Mouse (Mus musculus) stomach, embryonic 15.5 days (tissue): ENCODE data around the gene Rnf157. TPM values are rescaled to one million over a fixed set of nuclear protein-coding genes. Genes with fewer than 3 reads are reported as not detected.
"Not testable (repeated sequence)": the region's sequence is repeated elsewhere in the genome, so short reads cannot be mapped to it uniquely, and the experiment has no call there.

Source experiments
- ATAC-seq: fragments of 200-750 bp; cut with Nextera tagmentation; 2 replicates; pipeline ENCODE4 v1.8.0; 2017; ENCODE audit warnings: low read depth, moderate number of reproducible peaks, moderate TSS enrichment; ENCODE audit not compliant: insufficient read depth, low FRiP score
- H3K27ac ChIP-seq: fragments of 300-500 bp; sonication (generic); 2 replicates; pipeline ENCODE4 v1.5.1; 2015; ENCODE audit warnings: mild to moderate bottlenecking, inconsistent platforms
- H3K27me3 ChIP-seq: fragments of 300-500 bp; sonication (generic); replicated peaks from 2 replicates; pipeline ENCODE4 v1.6.1; 2015; ENCODE audit warnings: inconsistent platforms
- H3K36me3 ChIP-seq: fragments of 300-500 bp; sonication (generic); 2 replicates; pipeline ENCODE4 v1.6.1; 2015; ENCODE audit warnings: inconsistent platforms
- H3K4me1 ChIP-seq: fragments of 300-500 bp; sonication (generic); 2 replicates; pipeline ENCODE4 v1.6.1; 2015; ENCODE audit warnings: inconsistent platforms
- H3K4me2 ChIP-seq: fragments of 300-500 bp; sonication (generic); 2 replicates; pipeline ENCODE4 v1.6.1; 2015; ENCODE audit warnings: mild to moderate bottlenecking, inconsistent platforms
- H3K4me3 ChIP-seq: fragments of 300-500 bp; sonication (generic); replicated peaks from 2 replicates; pipeline ENCODE4 v1.5.1; 2015; ENCODE audit warnings: inconsistent platforms
- H3K9ac ChIP-seq: fragments of 300-500 bp; sonication (generic); 2 replicates; pipeline ENCODE4 v1.6.1; 2015; ENCODE audit warnings: inconsistent platforms
- H3K9me3 ChIP-seq: fragments of 300-500 bp; sonication (generic); 2 replicates; pipeline ENCODE4 v1.6.1; 2016; ENCODE audit warnings: inconsistent platforms
- WGBS: fragments of 180-500 bp; shearing (Covaris S2); methylation state at CpG from one replicate; pipeline ENCODE4 v1.1.7; 2015; 5-methylcytosine and 5-hydroxymethylcytosine counted together
- polyA plus RNA-seq: library from polyadenylated mRNA; unstranded; fragments of >200 nt; fragmentation: Nextera tagmentation; extraction: Ambion mirVana; gene quantifications from 2 replicates; pipeline ENCODE4 v1.2.1, GENCODE M21; 2015

Rnf157 gene
- polyA plus RNA-seq, 1 experiment from 2014 or later = 14.5 TPM

DNA sequence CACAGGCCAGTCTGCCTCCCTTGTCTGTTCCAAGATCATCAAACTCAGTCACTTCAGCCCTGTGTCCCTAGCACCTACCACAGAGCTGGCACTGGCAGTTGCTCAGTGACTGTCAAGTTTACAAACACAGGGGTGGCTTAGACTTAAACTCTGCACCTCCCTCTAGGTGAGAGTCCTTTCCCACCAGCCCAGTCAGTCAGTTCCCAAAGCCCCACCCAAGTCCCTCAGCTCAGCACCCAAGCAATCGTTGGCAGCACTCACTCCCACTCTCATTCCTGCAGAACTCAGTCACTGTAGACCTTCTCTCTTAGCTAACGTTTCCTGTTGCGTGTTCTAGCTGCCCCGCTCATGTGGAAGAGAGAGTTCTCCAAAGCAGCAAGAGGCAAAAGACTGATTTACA is 18.1 kb downstream of the Rnf157 start:
- no peak for ATAC-seq
- Histone ChIP-seq H3K9ac (no peak overlapping the region), H3K36me3 (peaks cover 3% of the 10 kb centered on the region; the same call in 1 of the 2 replicates), H3K4me1 (0 out of 2 replicates have a peak, but pooled peaks cover 3% of the 10 kb centered on the region), H3K27ac (no peak overlapping the region), H3K27me3 (no peaks in the 10 kb centered on the region), H3K9me3 (no peaks in the 10 kb centered on the region), H3K4me2 (no peak overlapping the region), H3K4me3 (no peak overlapping the region)
- WGBS = 80% methylated on average over 4 of the region's 4 CpGs

DNA sequence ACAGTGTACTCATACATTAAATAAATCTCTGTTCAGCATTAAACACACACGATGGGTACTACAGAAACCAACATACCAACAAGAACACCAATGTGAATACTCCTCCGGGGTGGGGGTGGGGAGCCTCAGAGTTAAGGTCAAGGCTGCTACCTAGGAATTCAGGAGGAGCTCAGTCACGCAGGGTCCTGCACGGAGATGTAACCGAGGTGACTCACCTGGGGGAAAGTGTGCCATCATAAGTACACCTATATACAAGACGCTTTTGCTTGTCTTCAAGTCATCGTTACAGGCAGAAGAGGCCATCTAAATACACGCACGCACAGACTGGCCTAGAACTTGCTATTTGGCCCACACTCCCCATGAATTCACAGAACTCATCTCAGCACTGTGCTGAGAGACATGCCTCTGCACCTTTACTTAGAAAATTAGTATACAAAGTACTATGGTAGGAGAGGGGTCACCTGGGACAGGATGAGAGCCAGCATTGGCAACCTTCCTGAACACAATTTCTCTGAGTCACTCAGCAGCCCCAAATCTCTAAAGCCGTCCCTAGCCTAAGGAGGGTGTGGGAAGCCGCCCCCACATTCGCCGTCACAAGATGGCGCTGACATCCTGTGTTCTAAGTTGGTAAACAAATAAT is 23.9 kb downstream of the Rnf157 start:
- Histone ChIP-seq H3K4me3 (no peak overlapping the region), H3K9ac (no peak overlapping the region), H3K27ac (peak overlapping the region; percentile 9; the same call in 1 of the 2 replicates), H3K36me3 (no peaks in the 10 kb centered on the region), H3K9me3 (no peaks in the 10 kb centered on the region), H3K4me1 (peaks cover 19% of the 10 kb centered on the region), H3K27me3 (no peaks in the 10 kb centered on the region), H3K4me2 (no peak overlapping the region)
- ATAC-seq = peak; percentile 50; the same call in 1 of the 2 replicates
- WGBS = 72% methylated on average over 14 of the region's 14 CpGs

GRCm38 (mm10) chr11:116387086-116388071 is 25.5 kb downstream of the Rnf157 start:
- peak overlapping the region; percentile 34 for H3K4me2 ChIP-seq
- H3K27me3 ChIP-seq = no peaks in the 10 kb centered on the region
- H3K4me3 ChIP-seq = peak overlapping the region; percentile 13; the same call in 1 of the 2 replicates
- peak; percentile 50; the same call in 1 of the 2 replicates for ATAC-seq
- WGBS = 16% methylated on average over 16 of the region's 16 CpGs
- peaks cover 19% of the 10 kb centered on the region for H3K4me1 ChIP-seq
- no peaks in the 10 kb centered on the region for H3K9me3 ChIP-seq
- no peaks in the 10 kb centered on the region for H3K36me3 ChIP-seq
- H3K9ac ChIP-seq = no peak overlapping the region
- H3K27ac ChIP-seq = peak overlapping the region; percentile 80

DNA sequence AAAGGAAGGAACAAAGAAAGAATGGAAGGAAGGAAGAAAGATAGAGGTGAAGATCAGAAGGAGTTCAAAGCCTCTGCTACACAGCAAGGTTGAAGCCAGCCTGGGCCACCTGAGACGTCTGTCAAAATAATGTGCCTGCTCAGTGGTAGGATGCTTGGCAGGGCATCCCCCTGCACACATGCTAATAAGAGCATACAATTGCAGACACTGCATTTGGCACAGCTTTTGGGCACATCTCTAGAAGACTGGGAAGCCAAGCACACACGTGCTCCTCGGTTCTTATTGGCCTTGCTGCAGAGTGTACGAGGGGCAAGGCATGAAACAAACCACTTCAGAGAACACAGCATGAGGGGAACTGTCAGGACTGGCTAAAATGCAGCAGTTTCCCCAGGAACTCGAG is 26.8 kb downstream of the Rnf157 start:
- Histone ChIP-seq H3K4me2 (no peak overlapping the region), H3K4me3 (no peak overlapping the region), H3K9me3 (no peaks in the 10 kb centered on the region), H3K27me3 (no peaks in the 10 kb centered on the region), H3K27ac (no peak overlapping the region), H3K36me3 (no peaks in the 10 kb centered on the region), H3K4me1 (peaks cover 19% of the 10 kb centered on the region), H3K9ac (no peak overlapping the region)
- 61% methylated on average over 5 of the region's 5 CpGs for WGBS
- no peak for ATAC-seq

GRCm38 (mm10) chr11:116384171-116384570 is 28.7 kb downstream of the Rnf157 start:
- no peak for ATAC-seq
- no peaks in the 10 kb centered on the region for H3K36me3 ChIP-seq
- H3K4me2 ChIP-seq = no peak overlapping the region
- H3K9me3 ChIP-seq = no peaks in the 10 kb centered on the region
- H3K9ac ChIP-seq = no peak overlapping the region
- H3K4me1 ChIP-seq = peaks cover 19% of the 10 kb centered on the region
- no peak overlapping the region for H3K4me3 ChIP-seq
- no peaks in the 10 kb centered on the region for H3K27me3 ChIP-seq
- H3K27ac ChIP-seq = no peak overlapping the region
- WGBS = 88% methylated on average over 11 of the region's 11 CpGs

DNA sequence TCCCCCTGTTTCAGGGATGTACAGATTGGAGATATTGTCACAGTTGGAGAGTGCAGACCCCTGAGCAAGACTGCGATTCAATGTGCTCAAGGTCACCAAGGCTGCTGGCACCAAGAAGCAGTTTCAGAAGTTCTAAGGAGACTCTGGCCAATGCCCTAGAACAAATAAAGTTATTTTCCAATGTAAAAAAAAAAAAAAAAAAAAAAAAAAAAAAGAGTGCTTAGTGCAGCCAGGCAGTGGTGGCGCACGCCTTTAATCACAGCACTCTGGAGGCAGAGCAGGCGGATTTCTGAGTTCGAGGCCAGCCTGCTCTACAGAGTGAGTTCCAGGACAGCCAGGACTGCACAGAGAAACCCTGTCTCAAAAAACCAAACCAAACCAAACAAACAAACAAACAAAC is 29.8 kb downstream of the Rnf157 start:
- H3K4me3 ChIP-seq, H3K9me3 ChIP-seq, ATAC-seq, H3K27ac ChIP-seq, H3K36me3 ChIP-seq, H3K9ac ChIP-seq, H3K4me2 ChIP-seq, H3K27me3 ChIP-seq: not testable (repeated sequence)
- peaks cover 19% of the 10 kb centered on the region for H3K4me1 ChIP-seq
- 83% methylated on average over 5 of the region's 5 CpGs for WGBS

DNA sequence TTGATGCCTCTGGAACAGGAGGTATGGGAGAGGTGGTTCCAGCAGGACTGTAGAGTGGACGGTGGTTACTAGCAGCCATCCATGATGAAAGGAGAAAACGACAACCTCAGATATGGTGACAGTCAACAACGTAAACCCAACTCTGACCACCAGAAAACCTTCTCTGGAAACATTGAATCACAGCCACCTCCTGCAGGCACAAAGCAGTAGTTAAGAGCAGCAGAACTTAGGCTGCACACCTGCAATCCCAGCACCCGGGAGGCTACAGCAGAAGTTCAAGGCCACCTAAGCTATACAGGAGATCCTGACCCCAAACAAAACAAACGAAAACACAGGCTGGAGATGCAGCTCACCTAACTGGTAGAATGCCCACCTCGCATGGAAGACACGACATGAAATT is 32.1 kb downstream of the Rnf157 start:
- 76% methylated on average over 7 of the region's 7 CpGs for WGBS
- no peaks in the 10 kb centered on the region for H3K27me3 ChIP-seq
- no peak overlapping the region for H3K27ac ChIP-seq
- no peaks in the 10 kb centered on the region for H3K4me1 ChIP-seq
- no peak overlapping the region for H3K9ac ChIP-seq
- no peak for ATAC-seq
- no peaks in the 10 kb centered on the region for H3K9me3 ChIP-seq
- H3K4me3 ChIP-seq = no peak overlapping the region
- H3K4me2 ChIP-seq = no peak overlapping the region
- H3K36me3 ChIP-seq = no peaks in the 10 kb centered on the region

DNA sequence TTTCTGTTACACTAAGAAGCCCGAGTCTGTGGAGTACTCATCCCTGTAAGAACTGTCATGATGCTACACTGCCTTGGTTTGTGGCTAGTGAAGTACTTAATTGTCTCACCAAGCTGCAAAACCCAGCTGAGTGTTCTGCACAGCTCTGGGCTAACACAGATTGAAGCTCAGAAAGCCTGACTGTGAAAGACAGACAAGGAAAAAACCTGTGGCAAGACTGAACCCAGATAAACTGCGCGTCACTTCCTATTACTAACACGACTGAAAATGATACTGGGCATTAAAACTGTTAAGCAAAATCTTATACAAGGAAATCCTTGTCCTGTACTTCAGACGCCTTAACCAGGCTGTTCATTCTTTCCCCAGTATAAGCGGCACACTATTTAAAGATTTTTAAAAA is 33.3 kb downstream of the Rnf157 start:
- Histone ChIP-seq H3K27me3 (no peaks in the 10 kb centered on the region), H3K9ac (no peak overlapping the region), H3K9me3 (no peaks in the 10 kb centered on the region), H3K36me3 (no peaks in the 10 kb centered on the region), H3K27ac (no peak overlapping the region), H3K4me1 (no peaks in the 10 kb centered on the region), H3K4me2 (no peak overlapping the region), H3K4me3 (no peak overlapping the region)
- ATAC-seq = no peak
- WGBS = 76% methylated on average over 6 of the region's 6 CpGs

GRCm38 (mm10) chr11:116376945-116377661 is 35.7 kb downstream of the Rnf157 start:
- Histone ChIP-seq H3K4me2 (no peak overlapping the region), H3K9me3 (no peaks in the 10 kb centered on the region), H3K36me3 (no peaks in the 10 kb centered on the region), H3K4me1 (peaks cover 1% of the 10 kb centered on the region; the same call in 1 of the 2 replicates), H3K27me3 (no peaks in the 10 kb centered on the region), H3K27ac (no peak overlapping the region), H3K4me3 (no peak overlapping the region), H3K9ac (no peak overlapping the region)
- ATAC-seq = no peak
- WGBS = 64% methylated on average over 7 of the region's 7 CpGs

- Histone ChIP-seq H3K4me1 (peaks cover 6% of the 10 kb centered on the region; the same call in 1 of the 2 replicates), H3K9me3 (no peaks in the 10 kb centered on the region), H3K4me2 (no peak overlapping the region), H3K4me3 (no peak overlapping the region), H3K9ac (no peak overlapping the region), H3K27ac (no peak overlapping the region), H3K36me3 (no peaks in the 10 kb centered on the region), H3K27me3 (no peaks in the 10 kb centered on the region)
- 74% methylated on average over 4 of the region's 4 CpGs for WGBS
- peak; percentile 37; the same call in 1 of the 2 replicates for ATAC-seq
These were observed 40.9 kb downstream of the Rnf157 start for GRCm38 (mm10) chr11:116371894-116372450.

GRCm38 (mm10) chr11:116369633-116370032 is 43.2 kb downstream of the Rnf157 start:
- H3K9me3 ChIP-seq = no peaks in the 10 kb centered on the region
- H3K9ac ChIP-seq = no peak overlapping the region
- H3K4me3 ChIP-seq = no peak overlapping the region
- ATAC-seq = no peak
- H3K4me1 ChIP-seq = peaks cover 6% of the 10 kb centered on the region; the same call in 1 of the 2 replicates
- no peaks in the 10 kb centered on the region for H3K36me3 ChIP-seq
- H3K27ac ChIP-seq = no peak overlapping the region
- H3K4me2 ChIP-seq = no peak overlapping the region
- WGBS = 59% methylated on average over 5 of the region's 5 CpGs
- no peaks in the 10 kb centered on the region for H3K27me3 ChIP-seq
